Mouse (Mus musculus): Measurements from ENCODE around the gene Polr2e.

- peak; percentile 58; the same call in 1 of the 2 replicates for TF ChIP-seq CTCF (IDR thresholded peaks at IDR 0.05; ENCODE audit: borderline replicate concordance, control insufficient read depth, extremely low read depth, insufficient read depth, low read length, poor library complexity)
- TF ChIP-seq POLR2A (IDR thresholded peaks at IDR 0.05; ENCODE audit: control insufficient read depth, extremely low read depth, insufficient read depth, low read length, poor library complexity): no peak; the same call in 1 of the 2 replicates
Observed at GRCm38 (mm10) chr10:79996272-79997033, 43.1 kb downstream of the Polr2e start, which contains the start of gene Abca7.

Data from thymus, adult 2 months (tissue).